Mouse (Mus musculus): ENCODE measurements around the gene Bcl2l12.
"Not testable (repeated sequence)": the region's sequence is repeated elsewhere in the genome, so short reads cannot be mapped to it uniquely, and the experiment has no call there.

The Bcl2l12 gene

GRCm38 (mm10) chr7:44998501-44998955 lies at the start of gene Bcl2l12:
Gene Bcl2l12, minus strand, starts transcription at chr7:44998712.
- DNase-seq (ENCODE audit: low spot score in 2 of 2), result peak in 1 of 2 experiments; percentile 51

GRCm38 (mm10) chr7:45047491-45047890 lies 49.0 kb upstream of the Bcl2l12 start:
- no peak for DNase-seq (ENCODE audit: low spot score in 2 of 2)

GRCm38 (mm10) chr7:45046853-45047350 lies 48.4 kb upstream of the Bcl2l12 start:
- no peak for DNase-seq (ENCODE audit: low spot score in 2 of 2)

GRCm38 (mm10) chr7:45045741-45046140 lies 47.2 kb upstream of the Bcl2l12 start:
- DNase-seq (ENCODE audit: low spot score in 2 of 2), result no peak

GRCm38 (mm10) chr7:45043307-45043706 lies 44.8 kb upstream of the Bcl2l12 start:
- DNase-seq (ENCODE audit: low spot score in 2 of 2), result no peak

- no peak for DNase-seq (ENCODE audit: low spot score in 2 of 2)
These were observed 42.3 kb upstream of the Bcl2l12 start for GRCm38 (mm10) chr7:45040851-45041250.

GRCm38 (mm10) chr7:45038411-45038810 lies 39.9 kb upstream of the Bcl2l12 start:
- DNase-seq (ENCODE audit: low spot score in 2 of 2), result no peak

- no peak for DNase-seq (ENCODE audit: low spot score in 2 of 2)
These were observed 39.3 kb upstream of the Bcl2l12 start for GRCm38 (mm10) chr7:45037720-45038361.

GRCm38 (mm10) chr7:45036702-45037101 lies 38.2 kb upstream of the Bcl2l12 start:
- DNase-seq (ENCODE audit: low spot score in 2 of 2), result no peak

GRCm38 (mm10) chr7:45035631-45036030 lies 37.1 kb upstream of the Bcl2l12 start:
- no peak for DNase-seq (ENCODE audit: low spot score in 2 of 2)

- DNase-seq (ENCODE audit: low spot score in 2 of 2), result no peak
These were observed 35.3 kb upstream of the Bcl2l12 start for GRCm38 (mm10) chr7:45033722-45034359.

GRCm38 (mm10) chr7:45030857-45031256 lies 32.3 kb upstream of the Bcl2l12 start:
- no peak for DNase-seq (ENCODE audit: low spot score in 2 of 2)

- DNase-seq (ENCODE audit: low spot score in 2 of 2), result no peak
These were observed 31.5 kb upstream of the Bcl2l12 start for GRCm38 (mm10) chr7:45029995-45030394.

- no peak for DNase-seq (ENCODE audit: low spot score in 2 of 2)
These were observed 29.8 kb upstream of the Bcl2l12 start for GRCm38 (mm10) chr7:45028351-45028750.

- no peak for DNase-seq (ENCODE audit: low spot score in 2 of 2)
These were observed 29.2 kb upstream of the Bcl2l12 start for GRCm38 (mm10) chr7:45027761-45028160.

- DNase-seq (ENCODE audit: low spot score in 2 of 2), result no peak
These were observed 27.7 kb upstream of the Bcl2l12 start for GRCm38 (mm10) chr7:45026256-45026655.

- no peak for DNase-seq (ENCODE audit: low spot score in 2 of 2)
These were observed 27.2 kb upstream of the Bcl2l12 start for GRCm38 (mm10) chr7:45025601-45026220.

GRCm38 (mm10) chr7:45024281-45025248 lies 26.1 kb upstream of the Bcl2l12 start:
- no peak for DNase-seq (ENCODE audit: low spot score in 2 of 2)

- not testable (repeated sequence) for DNase-seq (ENCODE audit: low spot score in 2 of 2)
These were observed 25.2 kb upstream of the Bcl2l12 start for GRCm38 (mm10) chr7:45023711-45024110.

GRCm38 (mm10) chr7:45020225-45020624 lies 21.7 kb upstream of the Bcl2l12 start:
- no peak for DNase-seq (ENCODE audit: low spot score in 2 of 2)

GRCm38 (mm10) chr7:45019031-45019571 lies 20.6 kb upstream of the Bcl2l12 start:
- peak in 1 of 2 experiments; percentile 35 for DNase-seq (ENCODE audit: low spot score in 2 of 2)

Data from right cerebral cortex, postnatal 10 days (tissue).